Mouse (Mus musculus): ENCODE data around the gene Olfr767.
"Not testable (repeated sequence)": the region's sequence is repeated elsewhere in the genome, so short reads cannot be mapped to it uniquely, and the experiment has no call there.

Olfr767 gene

DNA sequence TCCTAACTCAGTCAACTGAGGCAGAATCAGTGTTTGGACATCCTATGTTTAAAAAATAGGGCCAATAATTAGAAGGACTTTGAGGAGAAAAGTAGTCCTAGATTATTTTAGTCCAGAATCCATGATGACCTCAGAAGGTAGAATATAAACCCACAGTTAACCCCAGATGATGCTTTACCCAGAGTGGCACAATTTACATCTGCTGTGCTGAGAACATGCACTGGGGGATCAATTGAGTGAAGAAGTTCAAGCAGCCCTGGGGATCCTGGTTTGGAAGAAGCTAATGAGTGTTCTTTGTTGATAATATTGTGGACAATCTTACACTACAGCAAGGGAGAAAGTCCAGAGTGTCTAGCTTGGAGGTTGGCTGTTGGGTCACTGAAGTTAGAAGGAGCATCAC lies at the start of gene Olfr767:
TSS of gene Olfr767 (minus strand) at position 101 of the 400 bp plus-strand sequence.
- not testable (repeated sequence) for DNase-seq (ENCODE audit: extremely low spot score, low spot score)

DNA sequence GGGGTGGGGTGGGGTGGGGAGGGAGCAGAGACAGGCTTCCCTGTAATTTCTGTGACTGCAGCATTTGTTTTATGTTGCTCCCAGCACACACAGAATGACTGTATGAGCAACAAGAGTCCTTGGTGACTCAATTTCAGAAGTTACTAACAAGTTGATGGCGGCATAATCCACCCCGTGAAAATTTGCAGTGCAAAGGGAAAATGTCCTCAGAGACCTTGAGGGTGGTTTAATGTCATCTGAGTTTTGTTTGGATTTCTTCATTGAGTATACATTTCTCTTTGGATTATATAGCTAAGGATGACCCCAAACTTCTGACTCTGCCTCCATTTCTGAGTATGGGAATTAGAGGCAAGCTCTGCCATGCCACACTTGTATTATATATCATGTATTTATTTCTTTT lies 35.1 kb upstream of the Olfr767 start, which contains the start of gene Olfr769:
TSS of gene Olfr769 (minus strand) at position 101 of the 400 bp plus-strand sequence.
- no peak for DNase-seq (ENCODE audit: extremely low spot score, low spot score)

DNA sequence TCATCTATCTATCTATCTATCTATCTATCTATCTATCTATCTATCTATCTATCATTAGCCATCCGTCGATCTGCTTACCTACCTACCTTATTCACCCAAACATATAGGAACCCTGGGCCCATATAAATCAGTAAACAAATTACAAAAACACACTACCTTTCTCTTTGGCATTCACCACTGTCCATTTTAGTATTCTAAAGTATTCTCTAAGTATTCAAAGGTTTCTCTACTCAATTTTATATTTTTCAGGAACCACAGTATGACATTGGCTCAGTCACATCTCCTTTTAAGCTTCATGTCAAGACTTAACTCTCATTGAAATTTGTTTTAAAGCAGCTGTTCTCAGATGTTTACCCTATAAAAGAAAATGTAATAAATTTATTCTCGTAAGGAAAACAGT lies 32.4 kb upstream of the Olfr767 start:
- no peak for DNase-seq (ENCODE audit: extremely low spot score, low spot score)

DNA sequence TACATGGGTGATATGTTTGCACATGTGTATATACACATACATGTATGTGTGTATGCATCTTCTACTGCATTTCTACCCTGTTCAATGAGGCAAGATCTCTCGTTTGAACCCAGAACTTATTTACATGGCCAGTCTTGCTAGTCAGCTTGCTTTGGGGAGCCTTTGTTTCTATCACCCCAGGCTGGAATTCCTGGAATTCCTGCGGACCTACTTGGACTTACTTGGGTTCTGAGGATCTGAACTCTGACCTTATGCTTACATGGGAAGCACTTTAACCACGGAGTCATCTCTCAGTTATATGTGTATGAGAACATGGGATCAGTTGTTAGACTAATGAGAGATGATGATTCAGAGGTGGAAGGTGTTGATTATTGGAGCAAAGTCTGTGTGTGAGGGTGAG lies 18.5 kb upstream of the Olfr767 start:
- no peak for DNase-seq (ENCODE audit: extremely low spot score, low spot score)

DNA sequence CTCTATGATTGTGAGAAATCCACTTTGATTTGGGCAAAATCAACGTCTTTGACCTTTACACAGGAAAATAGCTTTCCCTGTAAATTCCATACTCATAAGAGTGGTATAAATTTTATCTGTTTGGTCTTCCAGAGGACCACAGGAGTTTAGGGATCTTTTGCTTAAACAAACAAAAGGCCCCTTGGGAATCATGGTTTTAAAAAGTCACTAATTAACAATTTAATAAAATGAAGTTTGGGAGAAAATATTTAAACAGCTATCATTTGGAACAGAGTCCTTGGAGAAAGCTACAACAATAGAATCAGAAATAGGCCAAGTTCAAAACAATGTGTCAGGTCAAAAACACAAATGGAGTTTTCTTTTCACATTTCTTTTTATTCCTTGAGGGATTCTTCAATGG lies 16.6 kb upstream of the Olfr767 start, which contains the start of gene Olfr768:
TSS of gene Olfr768 (minus strand) at position 101 of the 400 bp plus-strand sequence.
- no peak for DNase-seq (ENCODE audit: extremely low spot score, low spot score)

DNA sequence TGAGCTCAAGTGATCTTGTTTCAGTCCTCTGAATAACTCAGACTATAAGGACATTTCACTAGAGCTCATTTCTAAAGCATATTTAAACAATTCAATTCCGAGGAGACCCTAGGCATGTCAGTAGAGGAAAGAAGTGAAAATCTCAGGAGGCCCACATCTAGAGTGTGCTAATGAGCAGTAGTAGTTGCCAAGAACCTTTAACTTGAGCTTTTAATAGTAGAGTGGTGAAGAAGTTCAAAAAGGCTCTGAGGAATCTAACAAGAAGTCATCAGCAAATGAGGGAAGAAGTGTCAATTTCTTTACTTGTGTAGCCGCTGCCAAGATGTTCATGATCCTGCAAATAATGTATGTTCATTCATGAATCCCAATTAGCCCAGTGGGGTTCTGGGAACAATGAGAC lies 13.8 kb downstream of the Olfr767 start, which contains the start of gene Olfr766-ps1:
TSS of gene Olfr766-ps1 (minus strand) at position 101 of the 400 bp plus-strand sequence.
- DNase-seq (ENCODE audit: extremely low spot score, low spot score), result no peak

DNA sequence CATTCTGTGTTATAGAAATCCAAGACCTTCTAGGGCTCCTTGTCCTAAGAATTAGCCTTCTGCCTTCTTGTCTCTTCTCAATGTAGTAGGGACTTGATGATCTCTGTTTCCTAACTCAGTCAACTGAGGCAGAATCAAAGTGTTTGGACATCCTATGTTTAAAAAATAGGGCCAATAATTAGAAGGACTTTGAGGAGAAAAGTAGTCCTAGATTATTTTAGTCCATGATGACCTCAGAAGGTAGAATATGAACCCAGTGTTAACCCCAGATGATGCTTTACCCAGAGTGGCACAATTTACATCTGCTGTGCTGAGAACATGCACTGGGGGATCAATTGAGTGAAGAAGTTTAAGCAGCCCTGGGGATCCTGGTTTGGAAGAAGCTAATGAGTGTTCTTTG lies 32.8 kb downstream of the Olfr767 start, which contains the start of gene Olfr765:
TSS of gene Olfr765 (minus strand) at position 101 of the 400 bp plus-strand sequence.
- not testable (repeated sequence) for DNase-seq (ENCODE audit: extremely low spot score, low spot score)

DNA sequence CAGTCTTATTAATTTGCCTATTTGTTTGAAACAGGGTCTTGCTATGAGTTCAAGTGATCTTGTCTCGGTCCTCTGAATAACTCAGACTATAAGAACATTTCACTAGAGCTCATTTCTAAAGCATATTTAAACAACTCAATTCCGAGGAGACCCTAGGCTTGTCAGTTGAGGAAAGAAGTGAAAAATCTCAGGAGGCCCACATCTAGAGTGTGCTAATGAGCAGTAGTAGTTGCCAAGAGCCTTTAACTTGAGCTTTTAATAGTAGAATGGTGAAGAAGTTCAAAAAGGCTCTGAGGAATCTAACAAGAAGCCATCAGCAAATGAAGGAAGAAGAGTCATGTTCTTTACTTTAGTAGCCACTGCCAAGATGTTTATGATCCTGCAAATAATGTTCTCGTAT lies 42.9 kb downstream of the Olfr767 start, which contains the start of gene Olfr764-ps1:
TSS of gene Olfr764-ps1 (minus strand) at position 101 of the 400 bp plus-strand sequence.
- DNase-seq (ENCODE audit: extremely low spot score, low spot score), result no peak

DNA sequence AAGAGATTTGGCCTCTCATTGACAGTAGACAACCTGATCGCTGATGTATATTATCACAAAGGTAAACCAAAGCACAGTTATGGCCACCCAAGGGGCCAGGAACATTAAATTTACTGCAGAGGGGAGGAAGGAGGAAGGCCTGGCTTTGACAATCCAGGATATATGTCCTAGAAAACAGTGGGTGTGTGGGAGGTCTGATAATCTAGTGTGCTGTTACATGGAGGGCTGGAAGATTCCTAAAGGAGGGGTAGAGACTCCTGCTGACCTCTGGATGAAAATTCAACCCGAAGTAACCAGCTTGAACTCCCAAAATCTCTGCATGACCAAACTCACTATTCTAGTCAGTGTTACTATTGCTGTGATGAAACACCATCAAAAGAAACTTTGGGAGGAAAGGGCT lies 54.4 kb downstream of the Olfr767 start:
- DNase-seq (ENCODE audit: extremely low spot score, low spot score), result no peak

DNA sequence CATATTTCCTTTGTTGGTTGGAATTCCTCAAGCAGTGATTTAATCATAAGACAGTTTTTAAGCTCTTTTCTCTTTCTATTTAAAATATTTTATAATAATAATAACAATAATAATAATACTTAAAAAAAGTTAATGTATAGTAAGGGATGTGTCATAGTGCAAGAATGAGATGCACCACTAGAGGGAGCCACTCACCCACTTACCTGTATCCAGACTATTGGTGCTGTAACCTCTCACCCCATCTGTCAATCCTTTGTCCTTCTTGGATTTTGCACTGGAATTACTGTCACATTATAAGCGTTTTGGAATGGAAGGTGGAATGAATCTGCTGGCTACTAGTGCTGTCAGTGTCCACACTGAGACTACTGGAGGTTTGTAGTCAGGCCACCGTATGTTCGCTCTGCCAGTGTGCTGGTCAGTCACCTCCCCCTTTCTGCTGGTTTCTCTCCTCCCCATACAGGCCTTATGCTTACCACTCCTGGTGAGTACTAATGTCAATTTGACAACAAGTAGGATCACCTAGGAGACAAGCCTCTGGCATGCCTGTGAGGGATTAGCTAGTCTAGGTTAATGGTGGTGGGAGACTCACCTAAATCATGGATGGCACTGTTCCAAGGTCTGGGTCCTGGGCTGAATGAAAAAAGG lies 56.6 kb downstream of the Olfr767 start:
- peak; percentile 64 for DNase-seq (ENCODE audit: extremely low spot score, low spot score)

Data from neural tube, embryonic 10.5 days (tissue).